Mouse (Mus musculus) CH12.LX (cell line): ENCODE results near the gene Best2. TPM values are rescaled to one million over a fixed set of nuclear protein-coding genes. Genes with fewer than 3 reads are reported as not detected.

Experiments
- DNase-seq: peaks from one replicate; pipeline ENCODE4 v3.0.0-alpha.2; 2013; ENCODE audit errors: extremely low read depth
- H3K27ac ChIP-seq: 2 replicates; pipeline ENCODE4 v1.5.1; 2012; ENCODE audit warnings: low read depth, mild to moderate bottlenecking, control low read depth, moderate library complexity; ENCODE audit not compliant: insufficient read depth
- H3K27me3 ChIP-seq: replicated peaks from 2 replicates; pipeline ENCODE3; 2012; ENCODE audit warnings: inconsistent platforms
- H3K36me3 ChIP-seq, 2 experiments: replicated peaks in 1 of 2; 2 replicates each; pipeline versions ENCODE3 to v1.6.1; 2012; ENCODE audit warnings: inconsistent platforms in 1 of 2, low read length in 1 of 2, mild to moderate bottlenecking in 1 of 2, mixed read lengths in 1 of 2, moderate library complexity in 1 of 2; ENCODE audit not compliant: control insufficient read depth in 1 of 2, insufficient read depth in 1 of 2
- H3K4me1 ChIP-seq, 2 experiments: 2 replicates each; pipeline ENCODE4 v1.6.1; 2012; ENCODE audit warnings: inconsistent platforms in 1 of 2, moderate library complexity in 1 of 2; ENCODE audit not compliant: insufficient read depth in 2 of 2, control insufficient read depth in 1 of 2
- H3K4me2 ChIP-seq: 2 replicates; pipeline ENCODE4 v1.6.1; 2012; ENCODE audit warnings: low read depth, mild to moderate bottlenecking, control low read depth; ENCODE audit not compliant: poor library complexity, insufficient read depth, severe bottlenecking
- H3K4me3 ChIP-seq, 3 experiments: fragments of 150-350 bp in 1 of 3; sonication (generic) in 1 of 3; replicated peaks in 1 of 3; 2 replicates each; pipeline versions ENCODE3 to v1.5.1; 2011 to 2012; ENCODE audit warnings: low read depth in 2 of 3, low read length in 2 of 3, mild to moderate bottlenecking in 2 of 3, moderate library complexity in 2 of 3, control low read depth in 1 of 3, improper control_type of control experiment in 1 of 3, inconsistent platforms in 1 of 3, mixed read lengths in 1 of 3; ENCODE audit not compliant: poor library complexity in 1 of 3
- H3K79me2 ChIP-seq: replicated peaks from 2 replicates; pipeline ENCODE4 v1.6.1; 2012; ENCODE audit warnings: mild to moderate bottlenecking, moderate library complexity; ENCODE audit not compliant: control insufficient read depth, poor library complexity, insufficient read depth, severe bottlenecking; ENCODE audit errors: extremely low read depth
- H3K9ac ChIP-seq: 2 replicates; pipeline ENCODE4 v1.6.1; 2012; ENCODE audit warnings: low read depth, mild to moderate bottlenecking, control low read depth, moderate library complexity; ENCODE audit not compliant: insufficient read depth
- H3K9me3 ChIP-seq: replicated peaks from 2 replicates; pipeline ENCODE3; 2012; ENCODE audit warnings: low read length, inconsistent platforms, mixed read lengths
- BHLHE40 ChIP-seq: IDR thresholded peaks from 2 replicates; pipeline ENCODE4 v1.6.1; 2011; ENCODE audit warnings: mild to moderate bottlenecking, low read depth, low read length, improper control_type of control experiment
- CHD1 ChIP-seq: IDR thresholded peaks from 2 replicates; pipeline ENCODE4 v1.6.1; 2012; ENCODE audit warnings: low read depth, low read length, improper control_type of control experiment, inconsistent platforms
- CHD2 ChIP-seq: IDR thresholded peaks from 2 replicates; pipeline ENCODE4 v1.6.1; 2011; ENCODE audit warnings: low read length, improper control_type of control experiment
- CTCF ChIP-seq, 2 experiments: IDR thresholded peaks in 1 of 2; conservative IDR thresholded peaks in 1 of 2; 2 replicates each; pipeline ENCODE4 v1.5.1; 2011 to 2012; ENCODE audit warnings: low read depth in 2 of 2, low read length in 2 of 2, improper control_type of control experiment in 1 of 2, inconsistent platforms in 1 of 2, mild to moderate bottlenecking in 1 of 2, moderate library complexity in 1 of 2
- E2F4 ChIP-seq: IDR thresholded peaks from 2 replicates; pipeline ENCODE4 v1.6.1; 2011; ENCODE audit warnings: low read depth, low read length, improper control_type of control experiment; ENCODE audit not compliant: insufficient replicate concordance
- ELF1 ChIP-seq: IDR thresholded peaks from 2 replicates; pipeline ENCODE4 v1.6.1; 2014; ENCODE audit warnings: low read depth, mild to moderate bottlenecking, inconsistent platforms, low read length, improper control_type of control experiment
- EP300 ChIP-seq: IDR thresholded peaks from 2 replicates; pipeline ENCODE4 v1.6.1; 2011; ENCODE audit warnings: low read length, improper control_type of control experiment
- ETS1 ChIP-seq: conservative IDR thresholded peaks from 2 replicates; pipeline ENCODE4 v1.6.1; 2012; ENCODE audit warnings: low read depth, mild to moderate bottlenecking, inconsistent platforms, low read length, improper control_type of control experiment, moderate library complexity
- GABPA ChIP-seq: IDR thresholded peaks from 2 replicates; pipeline ENCODE4 v1.6.1; 2012; ENCODE audit warnings: low read depth, low read length, improper control_type of control experiment, inconsistent platforms; ENCODE audit not compliant: insufficient replicate concordance
- HCFC1 ChIP-seq: IDR thresholded peaks from 2 replicates; pipeline ENCODE4 v1.6.1; 2012; ENCODE audit warnings: low read depth, mild to moderate bottlenecking, inconsistent platforms, low read length, improper control_type of control experiment
- IRF4 ChIP-seq: IDR thresholded peaks from 2 replicates; pipeline ENCODE4 v1.6.1; 2014; ENCODE audit warnings: low read depth, mild to moderate bottlenecking, inconsistent platforms, low read length, improper control_type of control experiment
- JUN ChIP-seq: IDR thresholded peaks from 2 replicates; pipeline ENCODE4 v1.6.1; 2011; ENCODE audit warnings: low read depth, mild to moderate bottlenecking, low read length, improper control_type of control experiment, moderate library complexity; ENCODE audit not compliant: insufficient read depth
- JUND ChIP-seq: conservative IDR thresholded peaks from 2 replicates; pipeline ENCODE4 v1.6.1; 2011; ENCODE audit warnings: low read depth, low read length, improper control_type of control experiment
- KAT2A ChIP-seq: IDR thresholded peaks from 2 replicates; pipeline ENCODE4 v1.6.1; 2012; ENCODE audit warnings: low read length, improper control_type of control experiment, inconsistent platforms; ENCODE audit not compliant: insufficient replicate concordance
- MAFK ChIP-seq: IDR thresholded peaks from 2 replicates; pipeline ENCODE4 v1.6.1; 2011; ENCODE audit warnings: low read length, improper control_type of control experiment; ENCODE audit not compliant: insufficient replicate concordance
- MAX ChIP-seq: IDR thresholded peaks from 2 replicates; pipeline ENCODE4 v1.6.1; 2011; ENCODE audit warnings: low read length, improper control_type of control experiment
- MAZ ChIP-seq: IDR thresholded peaks from 2 replicates; pipeline ENCODE4 v1.6.1; 2012; ENCODE audit warnings: low read depth, mild to moderate bottlenecking, inconsistent platforms, low read length, improper control_type of control experiment, moderate library complexity
- MEF2A ChIP-seq: IDR thresholded peaks from 2 replicates; pipeline ENCODE4 v1.6.1; 2014; ENCODE audit warnings: low read depth, mild to moderate bottlenecking, inconsistent platforms, low read length, improper control_type of control experiment, borderline replicate concordance
- MXI1 ChIP-seq: IDR thresholded peaks from 2 replicates; pipeline ENCODE4 v1.6.1; 2011; ENCODE audit warnings: mild to moderate bottlenecking, low read depth, low read length, improper control_type of control experiment
- NELFE ChIP-seq: IDR thresholded peaks from 2 replicates; pipeline ENCODE4 v1.6.1; 2011; ENCODE audit warnings: low read depth, low read length, improper control_type of control experiment
- PAX5 ChIP-seq: IDR thresholded peaks from 2 replicates; pipeline ENCODE4 v1.6.1; 2012; ENCODE audit warnings: low read length, inconsistent platforms, mixed read lengths
- POLR2A ChIP-seq: IDR thresholded peaks from 2 replicates; pipeline ENCODE4 v1.6.1; 2011; ENCODE audit warnings: low read depth, mild to moderate bottlenecking, improper control_type of control experiment, low read length
- POLR2AphosphoS2 ChIP-seq: IDR thresholded peaks from 2 replicates; pipeline ENCODE4 v1.6.1; 2011; ENCODE audit warnings: low read depth, low read length, improper control_type of control experiment
- RAD21 ChIP-seq: IDR thresholded peaks from 2 replicates; pipeline ENCODE4 v1.6.1; 2011; ENCODE audit warnings: low read depth, mild to moderate bottlenecking, low read length, improper control_type of control experiment, moderate library complexity
- RCOR1 ChIP-seq: conservative IDR thresholded peaks from 2 replicates; pipeline ENCODE4 v1.6.1; 2012; ENCODE audit warnings: low read depth, mild to moderate bottlenecking, inconsistent platforms, low read length, improper control_type of control experiment
- SMC3 ChIP-seq: IDR thresholded peaks from 2 replicates; pipeline ENCODE4 v1.6.1; 2011; ENCODE audit warnings: low read depth, low read length, improper control_type of control experiment
- TBP ChIP-seq: conservative IDR thresholded peaks from 2 replicates; pipeline ENCODE4 v1.6.1; 2011; ENCODE audit warnings: low read depth, low read length, improper control_type of control experiment
- UBTF ChIP-seq: IDR thresholded peaks from 2 replicates; pipeline ENCODE4 v1.6.1; 2012; ENCODE audit warnings: low read depth, mild to moderate bottlenecking, inconsistent platforms, low read length, improper control_type of control experiment, moderate library complexity
- USF1 ChIP-seq: IDR thresholded peaks from 2 replicates; pipeline ENCODE4 v1.6.1; 2014; ENCODE audit warnings: low read depth, mild to moderate bottlenecking, inconsistent platforms, low read length, improper control_type of control experiment
- USF2 ChIP-seq: conservative IDR thresholded peaks from 2 replicates; pipeline ENCODE4 v1.6.1; 2011; ENCODE audit warnings: low read depth, low read length, improper control_type of control experiment
- ZKSCAN1 ChIP-seq: IDR thresholded peaks from 2 replicates; pipeline ENCODE4 v1.6.1; 2012; ENCODE audit warnings: low read depth, inconsistent platforms, low read length, improper control_type of control experiment, borderline replicate concordance
- ZMIZ1 ChIP-seq: IDR thresholded peaks from 2 replicates; pipeline ENCODE4 v1.6.1; 2012; ENCODE audit warnings: low read depth, mild to moderate bottlenecking, inconsistent platforms, low read length, improper control_type of control experiment
- ZNF384 ChIP-seq: IDR thresholded peaks from 2 replicates; pipeline ENCODE4 v1.6.1; 2012; ENCODE audit warnings: low read depth, low read length, improper control_type of control experiment, inconsistent platforms
- dilution Hi-C: fragments of 300-500 bp; cut with MboI; formaldehyde crosslinking; loops from 2 replicates; pipeline ENCODE4 v1.14.3; 2020; ENCODE audit warnings: low sequenced_read_pairs; ENCODE audit not compliant: extremely low pct_unique_long_range_greater_than_20kb, extremely low pct_ligation_motif_present
- in situ Hi-C: fragments of 300-500 bp; cut with MboI; formaldehyde crosslinking; loops from 3 replicates; pipeline ENCODE4 v1.14.3; 2019; ENCODE audit warnings: low sequenced_read_pairs, low pct_ligation_motif_present, low pct_unique_long_range_greater_than_20kb, mixed read lengths
- polyA plus RNA-seq: library from polyadenylated mRNA; unstranded; fragments of >175 nt; gene quantifications from 2 replicates; pipeline ENCODE4 v1.2.1, GENCODE M21; 2012; ENCODE audit warnings: low read depth; ENCODE audit not compliant: insufficient read length
- total RNA-seq, 2 experiments: library from RNA; depleted of rRNA; stranded (reverse); fragments of 300-350 nt in 1 of 2; fragments of >200 nt in 1 of 2; gene quantifications; 2 replicates each; pipeline ENCODE4 v1.2.3; 2012 to 2014

The Best2 gene
- total and polyA plus RNA-seq, 3 experiments = 0.23 TPM; not detected in 2

- H3K79me2 ChIP-seq = peaks cover 9% of the 10 kb centered on the region
- peaks cover 35 to 62% of the 10 kb centered on the region in 2 experiments for H3K4me1 ChIP-seq
- dilution Hi-C loops (no loop called here), in situ Hi-C loops (no loop called here)
- peak overlapping the region; percentile 2 to 94 (median 14) for H3K4me3 ChIP-seq
- H3K9ac ChIP-seq = peak overlapping the region; percentile 68
- H3K4me2 ChIP-seq = peak overlapping the region; percentile 55
- TF ChIP-seq GABPA (no peak), CHD1 (peak; percentile 14; the same call in 1 of the 2 replicates), TBP (0 out of 2 replicates have a peak, but pooled peaks have one; percentile 40), MAX (no peak), E2F4 (no peak), HCFC1 (no peak), CTCF (conservative IDR thresholded peaks at IDR 0.05 in 1 of 2, IDR thresholded peaks at IDR 0.05 in 1 of 2; ENCODE audit: low read depth in 2 of 2, low read length in 2 of 2) (no peak), RAD21 (no peak), POLR2AphosphoS2 (no peak), PAX5 (no peak), ZNF384 (no peak), JUND (no peak), ZKSCAN1 (no peak), ETS1 (no peak; the same call in 1 of the 2 replicates), NELFE (no peak), ZMIZ1 (no peak), USF1 (no peak), MAZ (peak; percentile 80; the same call in 1 of the 2 replicates), SMC3 (no peak), CHD2 (peak; percentile 37; the same call in 1 of the 2 replicates), IRF4 (no peak; the same call in 1 of the 2 replicates), EP300 (peak; percentile 27; the same call in 1 of the 2 replicates), UBTF (peak; percentile 53; the same call in 1 of the 2 replicates), ELF1 (peak; percentile 42; the same call in 1 of the 2 replicates), MXI1 (peak; percentile 67; the same call in 1 of the 2 replicates), BHLHE40 (no peak), KAT2A (no peak), USF2 (no peak), POLR2A (peak; percentile 68), MEF2A (peak; percentile 12; the same call in 1 of the 2 replicates), JUN (no peak), RCOR1 (no peak), MAFK (no peak)
- peaks cover under 1% of the 10 kb centered on the region in 2 experiments for H3K36me3 ChIP-seq
- H3K9me3 ChIP-seq = no peaks in the 10 kb centered on the region
- peak overlapping the region; percentile 94 for H3K27ac ChIP-seq
- peak; percentile 83 for DNase-seq
- no peaks in the 10 kb centered on the region for H3K27me3 ChIP-seq
Observed at GRCm38 (mm10) chr8:84982499-84983011, 31.8 kb downstream of the Best2 start.
